Mouse (Mus musculus) monocyte, adult 2 months (primary cell): ENCODE data around the gene Apol9a.

Experiments
- DNase-seq, 2 experiments: peaks; one replicate each; pipeline ENCODE4 v3.0.0; 2022; ENCODE audit warnings: low spot score in 2 of 2, low read depth in 1 of 2

Gene Apol9a

GRCm38 (mm10) chr15:77379921-77380320 lies 31.0 kb downstream of the Apol9a start:
- no peak for DNase-seq

- DNase-seq = no peak
These were observed 33.5 kb downstream of the Apol9a start for GRCm38 (mm10) chr15:77377419-77377818.

GRCm38 (mm10) chr15:77376920-77377319 lies 34.0 kb downstream of the Apol9a start:
- DNase-seq = no peak

- DNase-seq = no peak
These were observed 40.3 kb downstream of the Apol9a start for GRCm38 (mm10) chr15:77370588-77370987.

GRCm38 (mm10) chr15:77369981-77370380 lies 41.0 kb downstream of the Apol9a start:
- DNase-seq = no peak

GRCm38 (mm10) chr15:77368818-77369320 lies 42.1 kb downstream of the Apol9a start:
- DNase-seq = no peak

GRCm38 (mm10) chr15:77368148-77368547 lies 42.8 kb downstream of the Apol9a start:
- DNase-seq = peak; percentile 71 to 83

- DNase-seq = no peak
These were observed 43.4 kb downstream of the Apol9a start for GRCm38 (mm10) chr15:77367504-77367903.

- peak in 1 of 2 experiments; percentile 12 for DNase-seq
These were observed 44.0 kb downstream of the Apol9a start for GRCm38 (mm10) chr15:77366706-77367484.

GRCm38 (mm10) chr15:77365700-77366570 lies 45.0 kb downstream of the Apol9a start:
- DNase-seq = no peak

- no peak for DNase-seq
These were observed 46.9 kb downstream of the Apol9a start for GRCm38 (mm10) chr15:77364026-77364425.

- DNase-seq = no peak
These were observed 47.4 kb downstream of the Apol9a start for GRCm38 (mm10) chr15:77363578-77363977.

GRCm38 (mm10) chr15:77362952-77363351 lies 48.0 kb downstream of the Apol9a start:
- no peak for DNase-seq

- DNase-seq = no peak
These were observed 51.0 kb downstream of the Apol9a start for GRCm38 (mm10) chr15:77359905-77360304.

GRCm38 (mm10) chr15:77359486-77359885 lies 51.4 kb downstream of the Apol9a start:
- peak in 1 of 2 experiments; percentile 10 for DNase-seq

- no peak for DNase-seq
These were observed 51.9 kb downstream of the Apol9a start for GRCm38 (mm10) chr15:77359084-77359483.

GRCm38 (mm10) chr15:77358320-77359040 lies 52.5 kb downstream of the Apol9a start:
- DNase-seq = peak in 1 of 2 experiments; percentile 51

- DNase-seq = no peak
These were observed 54.6 kb downstream of the Apol9a start for GRCm38 (mm10) chr15:77356248-77356810.

GRCm38 (mm10) chr15:77354848-77355551 lies 55.9 kb downstream of the Apol9a start:
- no peak for DNase-seq

GRCm38 (mm10) chr15:77354496-77354847 lies 56.5 kb downstream of the Apol9a start:
- no peak for DNase-seq
